Mouse (Mus musculus): Measurements from ENCODE around the gene Plekhh3. TPM values are rescaled to one million over a fixed set of nuclear protein-coding genes. Genes with fewer than 3 reads are reported as not detected.

Plekhh3 gene
- polyA plus RNA-seq, 1 experiment = 18.3 TPM

- no peak overlapping the region for H3K4me3 ChIP-seq (ENCODE audit: insufficient read depth, poor library complexity, severe bottlenecking)
- no peaks in the 10 kb centered on the region for H3K27me3 ChIP-seq (ENCODE audit: control insufficient read depth, insufficient read depth, insufficient read length)
- no peaks in the 10 kb centered on the region for H3K79me3 ChIP-seq (ENCODE audit: low read depth)
- H3K36me3 ChIP-seq (ENCODE audit: control insufficient read depth, insufficient read depth) = no peaks in the 10 kb centered on the region
- no peak for TF ChIP-seq MAX (IDR thresholded peaks at IDR 0.05)
- no peak for TF ChIP-seq FOSL1 (IDR thresholded peaks at IDR 0.05; ENCODE audit: insufficient read depth, low read length, poor library complexity, severe bottlenecking)
- TF ChIP-seq CEBPB (IDR thresholded peaks at IDR 0.05; ENCODE audit: low read depth) = no peak
- TF ChIP-seq MYOG (IDR thresholded peaks at IDR 0.05; ENCODE audit: control insufficient read depth, extremely low read depth, insufficient read length) = no peak
- TF ChIP-seq MYOD1 (IDR thresholded peaks at IDR 0.05; ENCODE audit: control insufficient read depth, insufficient read length, low read depth) = no peak
- TF ChIP-seq USF1 (IDR thresholded peaks at IDR 0.05; ENCODE audit: low read depth) = no peak
- TF ChIP-seq CTCF (IDR thresholded peaks at IDR 0.05; ENCODE audit: control insufficient read depth, insufficient read depth, insufficient read length) = no peak
- H3K79me2 ChIP-seq (ENCODE audit: control insufficient read depth, insufficient read depth) = no peaks in the 10 kb centered on the region
- H3ac ChIP-seq (ENCODE audit: control insufficient read depth, insufficient read length, low read depth) = no peak overlapping the region
Measured at GRCm38 (mm10) chr11:101149178-101150105, 21.7 kb downstream of the Plekhh3 start.

DNA sequence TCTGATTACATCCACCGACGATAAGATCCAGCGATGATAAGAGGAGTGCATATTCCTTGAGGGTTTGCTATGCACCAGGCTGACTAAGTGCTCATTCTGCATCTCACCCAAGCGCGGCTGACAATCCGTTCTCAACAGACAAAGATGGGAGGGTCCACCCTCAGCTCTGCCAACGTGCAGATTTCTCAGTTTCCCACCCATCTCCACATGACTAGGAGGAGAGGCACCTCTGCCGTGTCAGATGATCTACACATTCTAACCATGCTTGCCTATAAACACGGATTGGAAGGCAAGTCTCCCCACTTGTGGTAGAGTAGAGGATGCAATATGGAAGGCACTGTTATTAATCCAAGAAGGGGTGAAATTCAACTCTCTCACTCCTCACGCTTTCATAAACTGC lies 22.4 kb downstream of the Plekhh3 start:
- TF ChIP-seq MYOD1 (IDR thresholded peaks at IDR 0.05; ENCODE audit: control insufficient read depth, insufficient read length, low read depth) (no peak), USF1 (IDR thresholded peaks at IDR 0.05; ENCODE audit: low read depth) (no peak), FOSL1 (IDR thresholded peaks at IDR 0.05; ENCODE audit: insufficient read depth, low read length, poor library complexity, severe bottlenecking) (no peak), MYOG (IDR thresholded peaks at IDR 0.05; ENCODE audit: control insufficient read depth, extremely low read depth, insufficient read length) (no peak), CEBPB (IDR thresholded peaks at IDR 0.05; ENCODE audit: low read depth) (no peak), CTCF (IDR thresholded peaks at IDR 0.05; ENCODE audit: control insufficient read depth, insufficient read depth, insufficient read length) (no peak), MAX (IDR thresholded peaks at IDR 0.05) (no peak)

DNA sequence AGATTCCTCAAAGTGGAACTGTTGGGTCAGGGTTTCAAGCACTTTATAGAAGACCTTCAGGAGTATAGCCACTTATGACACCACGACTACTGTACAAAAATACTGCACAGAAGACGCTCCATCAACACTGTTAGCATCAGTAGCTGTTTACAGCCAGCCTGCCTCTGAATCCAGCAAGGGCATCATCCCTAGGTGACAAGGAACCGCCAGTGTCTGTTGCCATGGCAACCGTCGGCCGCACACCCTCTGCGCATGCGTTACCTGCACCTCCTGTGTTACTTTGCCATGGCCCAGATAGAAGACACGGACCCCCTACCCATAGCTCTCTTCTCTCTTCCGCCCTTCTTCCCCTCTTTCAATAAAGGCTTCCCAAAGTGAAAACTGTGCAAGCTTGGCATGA lies 24.8 kb downstream of the Plekhh3 start:
- H3K4me3 ChIP-seq (ENCODE audit: insufficient read depth, poor library complexity, severe bottlenecking) = no peak overlapping the region
- H3K79me2 ChIP-seq (ENCODE audit: control insufficient read depth, insufficient read depth) = no peaks in the 10 kb centered on the region
- no peaks in the 10 kb centered on the region for H3K79me3 ChIP-seq (ENCODE audit: low read depth)
- H3ac ChIP-seq (ENCODE audit: control insufficient read depth, insufficient read length, low read depth) = no peak overlapping the region
- no peaks in the 10 kb centered on the region for H3K36me3 ChIP-seq (ENCODE audit: control insufficient read depth, insufficient read depth)
- TF ChIP-seq MAX (IDR thresholded peaks at IDR 0.05) (no peak), USF1 (IDR thresholded peaks at IDR 0.05; ENCODE audit: low read depth) (no peak), MYOD1 (IDR thresholded peaks at IDR 0.05; ENCODE audit: control insufficient read depth, insufficient read length, low read depth) (no peak), MYOG (IDR thresholded peaks at IDR 0.05; ENCODE audit: control insufficient read depth, extremely low read depth, insufficient read length) (no peak), CEBPB (IDR thresholded peaks at IDR 0.05; ENCODE audit: low read depth) (no peak), FOSL1 (IDR thresholded peaks at IDR 0.05; ENCODE audit: insufficient read depth, low read length, poor library complexity, severe bottlenecking) (no peak), CTCF (IDR thresholded peaks at IDR 0.05; ENCODE audit: control insufficient read depth, insufficient read depth, insufficient read length) (no peak)
- no peaks in the 10 kb centered on the region for H3K27me3 ChIP-seq (ENCODE audit: control insufficient read depth, insufficient read depth, insufficient read length)

More for the DNA sequence above, 22.4 kb downstream of the Plekhh3 start:
- Histone ChIP-seq H3K36me3 (ENCODE audit: control insufficient read depth, insufficient read depth) (no peaks in the 10 kb centered on the region), H3K79me2 (ENCODE audit: control insufficient read depth, insufficient read depth) (no peaks in the 10 kb centered on the region), H3K4me3 (ENCODE audit: insufficient read depth, poor library complexity, severe bottlenecking) (no peak overlapping the region), H3ac (ENCODE audit: control insufficient read depth, insufficient read length, low read depth) (no peak overlapping the region), H3K79me3 (ENCODE audit: low read depth) (no peaks in the 10 kb centered on the region), H3K27me3 (ENCODE audit: control insufficient read depth, insufficient read depth, insufficient read length) (no peaks in the 10 kb centered on the region)

- Histone ChIP-seq H3K36me3 (ENCODE audit: control insufficient read depth, insufficient read depth) (no peaks in the 10 kb centered on the region), H3ac (ENCODE audit: control insufficient read depth, insufficient read length, low read depth) (no peak overlapping the region), H3K79me2 (ENCODE audit: control insufficient read depth, insufficient read depth) (no peaks in the 10 kb centered on the region), H3K4me3 (ENCODE audit: insufficient read depth, poor library complexity, severe bottlenecking) (no peak overlapping the region), H3K79me3 (ENCODE audit: low read depth) (no peaks in the 10 kb centered on the region), H3K27me3 (ENCODE audit: control insufficient read depth, insufficient read depth, insufficient read length) (no peaks in the 10 kb centered on the region)
- TF ChIP-seq FOSL1 (IDR thresholded peaks at IDR 0.05; ENCODE audit: insufficient read depth, low read length, poor library complexity, severe bottlenecking) = no peak
- no peak for TF ChIP-seq MAX (IDR thresholded peaks at IDR 0.05)
- TF ChIP-seq USF1 (IDR thresholded peaks at IDR 0.05; ENCODE audit: low read depth) = no peak
Measured at GRCm38 (mm10) chr11:101143338-101144225, 27.6 kb downstream of the Plekhh3 start.

DNA sequence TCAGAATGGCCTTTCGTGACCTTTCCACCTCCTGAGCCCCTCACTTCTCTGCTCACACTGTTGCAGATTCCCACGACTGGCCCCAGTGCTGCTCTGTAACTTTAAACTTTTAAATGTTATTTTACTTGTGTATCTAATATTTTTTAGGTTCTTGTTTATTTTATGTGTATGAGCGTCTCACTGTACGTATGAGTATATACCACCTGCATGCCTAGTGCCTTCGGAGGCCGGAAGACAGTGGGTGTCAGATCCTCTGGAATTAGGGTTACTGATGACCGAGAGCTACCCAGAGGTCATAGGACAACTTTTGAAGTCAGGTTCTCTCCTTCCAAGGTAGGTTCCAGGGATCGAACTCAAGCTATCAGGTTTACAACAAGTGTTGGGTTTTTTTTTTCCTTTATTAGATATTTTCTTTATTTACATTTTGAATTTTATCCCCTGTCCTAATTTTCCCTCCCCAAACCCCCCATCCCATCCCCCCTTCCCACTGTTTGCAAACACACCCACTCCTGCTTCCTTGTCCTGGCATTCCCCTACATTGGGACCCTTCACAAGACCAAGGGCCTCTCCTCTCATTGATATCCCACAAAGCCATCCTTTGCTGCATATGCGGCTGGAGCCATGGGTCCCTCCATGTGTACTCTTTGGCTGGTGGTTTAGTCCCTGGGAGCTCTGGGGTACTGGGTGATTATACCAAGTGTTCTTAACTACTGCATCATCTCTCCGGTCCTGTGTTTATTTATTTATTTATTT lies 28.8 kb downstream of the Plekhh3 start:
- TF ChIP-seq FOSL1 (IDR thresholded peaks at IDR 0.05; ENCODE audit: insufficient read depth, low read length, poor library complexity, severe bottlenecking) = no peak
- no peak for TF ChIP-seq CEBPB (IDR thresholded peaks at IDR 0.05; ENCODE audit: low read depth)
- no peak for TF ChIP-seq MYOG (IDR thresholded peaks at IDR 0.05; ENCODE audit: control insufficient read depth, extremely low read depth, insufficient read length)
- TF ChIP-seq USF1 (IDR thresholded peaks at IDR 0.05; ENCODE audit: low read depth) = no peak
- TF ChIP-seq CTCF (IDR thresholded peaks at IDR 0.05; ENCODE audit: control insufficient read depth, insufficient read depth, insufficient read length) = no peak
- no peak for TF ChIP-seq MYOD1 (IDR thresholded peaks at IDR 0.05; ENCODE audit: control insufficient read depth, insufficient read length, low read depth)
- TF ChIP-seq MAX (IDR thresholded peaks at IDR 0.05) = no peak
- H3K27me3 ChIP-seq (ENCODE audit: control insufficient read depth, insufficient read depth, insufficient read length) = no peaks in the 10 kb centered on the region
- no peaks in the 10 kb centered on the region for H3K79me3 ChIP-seq (ENCODE audit: low read depth)
- H3ac ChIP-seq (ENCODE audit: control insufficient read depth, insufficient read length, low read depth) = no peak overlapping the region
- no peaks in the 10 kb centered on the region for H3K79me2 ChIP-seq (ENCODE audit: control insufficient read depth, insufficient read depth)
- no peak overlapping the region for H3K4me3 ChIP-seq (ENCODE audit: insufficient read depth, poor library complexity, severe bottlenecking)
- H3K36me3 ChIP-seq (ENCODE audit: control insufficient read depth, insufficient read depth) = no peaks in the 10 kb centered on the region

Data from C2C12 (cell line).